Mouse (Mus musculus) cerebellum, adult 9-11 months (tissue): ENCODE measurements around the gene Pde2a.

ENCODE experiments used
- DNase-seq: peaks from one replicate; pipeline ENCODE4 v3.0.0; 2022

Gene Pde2a

DNA sequence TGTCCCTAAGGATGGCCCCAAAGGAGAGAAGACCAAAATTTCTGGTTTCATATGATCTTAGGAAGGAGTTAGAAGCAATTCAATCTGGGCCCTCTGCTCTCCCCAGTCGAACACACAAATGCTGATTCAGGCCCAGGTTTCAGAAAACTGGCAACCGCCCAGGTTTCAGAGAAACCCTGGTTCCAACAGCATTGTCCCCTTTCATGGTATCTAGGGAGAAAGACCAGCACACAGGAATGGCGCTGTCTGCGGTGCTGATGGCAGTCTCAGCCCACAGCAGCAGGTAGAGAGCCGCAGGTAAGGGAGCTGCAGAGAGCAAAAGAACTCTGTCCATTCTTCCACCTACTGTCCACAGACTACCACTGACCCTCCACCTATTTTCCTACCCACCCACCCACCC lies 55.7 kb downstream of the Pde2a start:
- DNase-seq: no peak

DNA sequence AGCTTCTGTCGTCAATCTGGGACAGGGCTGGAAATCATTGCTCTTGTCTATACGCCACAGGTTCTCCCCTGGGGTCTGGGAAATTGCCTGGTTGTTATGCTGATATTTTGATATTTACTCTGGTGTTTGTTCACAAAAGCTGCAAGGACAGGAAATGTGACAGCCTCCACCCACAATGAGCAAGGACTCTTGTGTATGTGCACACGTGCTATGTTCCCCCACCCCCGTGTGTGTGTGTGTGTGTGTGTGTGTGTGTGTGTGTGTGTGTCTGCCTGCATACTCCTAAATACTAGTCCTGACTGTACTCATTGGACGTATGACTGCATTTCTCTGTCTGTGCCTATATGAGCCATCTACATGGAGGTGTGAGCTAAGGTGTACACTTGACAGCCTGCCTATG lies 56.6 kb downstream of the Pde2a start:
- no peak for DNase-seq

DNA sequence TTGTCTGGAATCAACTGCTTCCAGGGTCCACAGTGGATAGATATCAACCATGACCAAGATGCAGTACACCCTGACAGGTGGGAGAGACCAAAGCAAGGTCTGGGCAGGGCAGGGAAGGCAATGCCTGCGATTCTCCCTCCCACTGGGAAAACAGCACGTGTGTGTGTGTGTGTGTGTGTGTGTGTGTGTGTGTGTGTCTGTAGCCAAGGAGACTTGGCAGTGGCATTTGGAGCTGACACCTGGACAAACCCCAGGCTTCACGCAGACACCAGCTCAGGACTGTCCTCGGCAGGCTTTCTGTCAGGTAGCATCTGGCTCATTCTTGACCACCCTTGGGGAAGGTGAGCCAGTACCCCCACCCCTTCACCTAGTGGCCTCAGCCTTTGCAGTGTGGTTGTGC lies 58.4 kb downstream of the Pde2a start:
- DNase-seq: no peak

DNA sequence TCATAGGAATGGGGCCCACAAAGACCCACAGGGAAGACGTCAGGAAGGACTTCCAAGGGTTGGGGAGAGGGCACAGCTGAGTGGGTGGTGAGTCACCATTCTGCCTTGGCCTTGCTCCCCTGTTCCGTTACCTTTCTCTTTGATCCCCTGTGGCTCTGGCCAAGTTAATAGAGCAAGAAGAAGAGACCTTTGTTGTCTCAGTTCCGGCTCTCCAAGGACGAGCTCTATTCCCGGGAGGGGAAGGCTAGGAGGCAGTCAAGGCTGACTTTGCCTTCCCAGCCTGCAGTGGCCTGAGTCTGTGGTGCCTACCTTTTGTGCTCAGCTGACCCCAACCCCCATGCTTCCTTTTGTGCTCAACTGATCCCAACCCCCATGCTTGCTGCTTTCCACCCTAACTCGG lies 59.2 kb downstream of the Pde2a start:
- DNase-seq: no peak

DNA sequence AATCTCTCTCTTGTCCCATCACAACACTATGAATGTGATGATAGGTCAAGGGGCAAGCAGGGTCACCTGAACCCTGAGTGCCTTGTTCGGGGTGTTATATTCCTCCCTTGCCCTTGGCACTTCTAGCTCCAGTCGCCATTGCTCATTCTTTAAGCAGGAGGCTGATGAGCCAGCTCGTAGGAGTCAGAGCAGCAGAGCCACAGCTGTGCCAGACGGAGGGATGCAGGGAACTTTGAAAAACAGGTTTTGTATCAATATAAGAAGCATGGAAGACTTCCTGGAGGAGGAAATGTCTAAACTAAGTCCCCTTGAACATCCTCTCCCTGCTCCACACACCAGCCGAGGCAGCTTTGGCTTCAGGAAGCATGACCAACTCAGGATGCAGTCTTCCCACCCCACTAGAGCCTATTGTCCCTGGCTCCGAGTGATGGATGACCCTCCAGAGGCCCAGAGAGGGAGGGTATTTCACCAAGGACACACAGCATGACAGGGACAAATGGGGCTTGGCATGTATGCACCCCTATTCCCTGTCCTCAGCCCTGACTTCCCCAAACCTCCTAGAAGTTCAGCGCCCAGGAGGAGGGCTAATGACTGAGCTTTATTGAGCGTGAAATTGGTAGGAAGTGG lies 60.5 kb downstream of the Pde2a start:
- DNase-seq: no peak

DNA sequence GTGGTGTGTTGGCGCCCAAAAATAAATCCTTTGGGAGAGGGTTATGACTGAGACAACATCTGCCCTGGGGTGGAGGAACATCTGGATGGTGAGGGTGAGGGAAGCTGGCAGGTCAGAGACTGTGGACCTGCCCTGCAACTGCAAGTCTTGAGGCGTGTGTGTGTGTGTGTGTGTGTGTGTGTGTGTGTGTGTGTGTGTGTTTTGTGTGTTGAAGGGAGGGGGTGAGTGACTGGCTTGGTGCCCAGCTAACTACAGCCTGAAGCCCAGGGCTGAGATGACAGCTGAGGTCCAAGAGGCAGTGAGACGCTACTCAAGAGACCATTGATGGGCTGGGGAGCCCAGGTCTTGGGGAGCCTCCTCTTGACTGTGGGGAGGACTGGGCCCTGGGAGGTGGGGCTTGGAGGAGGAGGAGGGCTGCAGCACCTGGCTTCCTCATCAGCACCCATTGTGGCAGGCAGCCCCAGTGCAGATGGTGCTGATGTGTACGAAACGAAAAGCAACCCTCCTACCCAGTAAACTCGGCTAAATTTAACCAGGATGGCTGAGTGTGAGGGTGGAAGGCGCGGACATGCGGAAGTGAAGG lies 61.1 kb downstream of the Pde2a start:
- no peak for DNase-seq

DNA sequence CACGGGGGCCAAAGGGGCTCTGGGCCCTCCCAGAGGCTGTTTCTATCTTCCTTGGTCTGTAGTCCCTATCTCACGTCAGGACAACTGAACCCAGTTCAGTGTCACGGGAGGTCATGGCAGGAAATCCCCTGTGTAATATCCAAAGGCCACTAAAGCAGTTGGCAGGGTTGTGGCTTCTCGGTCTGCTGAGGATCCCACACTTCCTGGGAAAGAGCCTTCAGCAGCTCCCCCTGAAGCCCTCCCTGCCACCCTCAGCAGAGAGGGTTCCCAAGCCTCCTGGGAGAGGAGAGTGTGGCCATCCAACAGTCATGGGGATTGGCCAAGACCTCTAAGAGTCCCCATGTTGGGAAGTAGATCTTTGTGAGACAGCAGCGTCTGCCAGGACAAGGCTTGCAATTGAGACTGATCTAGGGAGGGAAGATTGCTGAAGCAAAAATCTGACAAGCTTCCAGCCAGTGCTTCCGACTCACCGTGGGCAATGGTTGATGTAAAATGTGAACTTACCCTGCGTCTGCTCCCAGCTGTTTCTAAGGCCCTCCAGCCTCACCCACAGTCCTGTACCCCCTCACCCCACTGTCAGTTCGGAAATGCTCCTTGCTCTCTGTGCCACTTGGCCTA lies 62.1 kb downstream of the Pde2a start:
- no peak for DNase-seq

DNA sequence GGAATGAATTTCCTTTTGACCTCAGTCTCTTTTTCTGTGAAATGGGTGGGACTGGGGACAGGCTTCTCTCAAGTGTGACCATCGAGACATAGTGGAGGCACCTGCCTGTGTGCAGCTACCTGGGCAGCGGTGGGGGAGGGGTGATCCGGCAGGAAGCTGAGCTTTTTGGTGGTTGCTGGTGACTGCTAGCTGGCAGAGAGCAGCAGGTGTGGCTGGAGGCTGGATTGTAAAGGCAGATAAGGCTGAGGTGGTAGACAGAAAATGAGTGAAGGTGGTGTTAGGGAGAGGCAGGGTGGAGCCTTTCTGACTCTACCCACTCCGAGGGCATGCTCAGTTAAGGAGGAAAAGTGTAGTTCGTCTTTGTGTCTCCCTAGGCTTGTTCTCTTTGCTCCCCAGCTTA lies 65.6 kb downstream of the Pde2a start:
- no peak for DNase-seq

DNA sequence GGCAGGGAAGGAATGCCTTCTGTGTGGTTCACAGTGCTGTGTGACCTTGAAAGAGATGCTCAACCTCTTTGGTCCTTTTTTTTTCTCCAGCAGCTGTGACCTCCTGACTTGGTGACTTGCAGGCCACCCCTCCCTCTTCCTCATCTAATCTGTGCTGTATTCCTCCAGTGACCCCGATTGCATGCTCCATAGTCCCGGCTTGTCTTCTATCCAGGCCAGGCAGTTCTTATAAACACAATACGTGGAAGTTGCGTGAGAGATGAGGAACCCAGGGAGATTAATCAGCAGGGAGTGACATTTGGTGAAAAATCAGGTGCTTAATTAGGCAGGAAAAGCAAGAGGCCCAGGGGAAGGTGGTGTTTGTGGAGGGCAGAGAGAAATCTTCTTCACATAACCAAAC lies 69.5 kb downstream of the Pde2a start:
- no peak for DNase-seq

DNA sequence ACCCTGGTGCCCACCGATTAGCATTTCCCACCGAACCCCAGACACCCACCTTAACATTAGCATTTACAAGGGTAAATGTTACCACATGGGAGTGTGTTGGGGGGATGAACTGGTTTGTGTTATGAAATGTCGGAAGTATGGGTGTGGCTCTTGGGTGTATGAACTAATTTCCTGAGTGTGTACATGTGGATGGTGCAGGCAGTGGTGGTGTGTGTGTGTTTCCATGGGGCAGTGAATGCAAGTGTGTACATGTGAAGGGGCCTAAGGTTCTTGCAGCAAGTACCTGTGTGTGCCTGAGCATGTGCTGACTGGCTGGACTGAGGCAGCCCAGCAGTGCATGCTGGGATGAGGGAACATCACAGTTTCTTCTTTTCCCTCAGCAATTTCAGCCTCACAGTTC lies 76.9 kb downstream of the Pde2a start:
- DNase-seq: no peak

DNA sequence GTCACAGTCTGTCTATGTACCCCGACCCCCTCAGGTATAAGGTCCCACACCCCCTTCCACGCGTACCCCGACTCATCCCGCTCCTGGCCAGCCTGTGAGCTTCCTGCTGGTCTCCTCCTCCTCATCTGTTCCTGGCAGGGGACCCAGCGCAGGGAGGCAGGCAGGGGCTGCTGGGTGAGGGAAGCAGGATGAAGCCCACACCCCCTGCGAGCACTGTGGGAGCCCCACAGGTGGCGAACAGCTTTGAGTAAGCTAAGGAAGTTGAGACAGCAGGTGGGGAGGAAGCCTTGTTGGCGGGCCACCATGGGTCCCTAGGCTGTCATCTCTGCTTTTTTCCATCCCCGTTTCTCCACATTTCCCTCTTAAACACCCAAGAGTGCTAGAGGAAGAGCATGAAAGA lies 77.8 kb downstream of the Pde2a start:
- DNase-seq: no peak

DNA sequence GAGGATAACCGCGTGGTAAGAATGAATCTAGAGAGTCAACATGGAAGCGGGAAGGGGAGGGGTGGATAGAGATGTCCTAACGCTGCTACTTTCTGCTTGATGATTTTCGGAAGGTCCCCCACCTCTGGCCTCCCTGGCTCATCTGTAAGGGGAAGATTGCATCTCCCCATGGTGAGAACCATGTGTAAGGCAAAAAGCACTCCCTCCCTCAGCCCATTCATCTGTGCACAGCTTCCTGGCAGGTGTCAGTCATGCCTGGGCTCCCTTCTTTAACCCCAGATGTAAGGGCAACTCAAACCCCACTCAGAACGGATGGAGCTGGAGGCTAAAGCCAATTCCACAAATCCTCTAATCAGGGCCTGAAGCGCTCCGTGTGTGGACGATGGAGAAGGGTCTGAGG lies 78.2 kb downstream of the Pde2a start:
- DNase-seq: no peak

DNA sequence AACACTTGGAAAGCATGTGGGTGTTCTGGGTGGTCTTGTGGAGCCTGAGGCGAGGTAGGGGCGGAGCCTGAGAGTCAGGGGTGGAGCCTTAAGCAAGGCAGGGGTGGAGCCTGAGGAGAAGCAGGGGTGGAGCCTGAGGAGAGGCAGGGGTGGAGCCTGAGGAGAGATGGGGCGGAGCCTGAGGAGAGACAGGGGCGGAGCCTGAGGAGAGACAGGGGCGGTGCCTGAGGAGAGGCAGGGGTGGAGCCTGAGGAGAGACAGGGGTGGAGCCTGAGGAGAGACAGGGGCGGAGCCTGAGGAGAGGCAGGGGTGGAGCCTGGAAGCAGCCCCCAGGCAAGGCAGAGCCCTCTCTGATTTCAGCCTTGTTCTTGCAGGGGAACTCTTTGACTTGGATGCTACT lies 79.7 kb downstream of the Pde2a start:
- DNase-seq: no peak

DNA sequence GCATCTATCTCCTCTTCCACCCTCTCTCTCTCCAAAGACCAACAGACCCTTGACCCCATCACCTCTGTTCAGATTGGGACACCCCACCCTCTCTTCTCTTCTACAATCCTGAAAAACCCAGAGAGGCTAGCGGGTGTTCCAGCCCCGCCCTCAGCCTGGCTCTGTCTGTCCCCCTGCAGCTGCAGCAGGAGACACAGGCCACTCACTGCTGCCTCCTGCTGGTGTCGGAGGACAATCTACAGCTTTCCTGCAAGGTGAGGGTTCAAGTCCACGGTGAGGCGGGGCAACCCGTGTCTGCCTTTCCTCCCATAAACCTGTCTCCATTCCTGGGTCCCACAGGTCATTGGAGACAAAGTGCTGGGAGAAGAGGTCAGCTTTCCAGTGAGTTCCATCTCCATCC lies 80.2 kb downstream of the Pde2a start:
- no peak for DNase-seq

DNA sequence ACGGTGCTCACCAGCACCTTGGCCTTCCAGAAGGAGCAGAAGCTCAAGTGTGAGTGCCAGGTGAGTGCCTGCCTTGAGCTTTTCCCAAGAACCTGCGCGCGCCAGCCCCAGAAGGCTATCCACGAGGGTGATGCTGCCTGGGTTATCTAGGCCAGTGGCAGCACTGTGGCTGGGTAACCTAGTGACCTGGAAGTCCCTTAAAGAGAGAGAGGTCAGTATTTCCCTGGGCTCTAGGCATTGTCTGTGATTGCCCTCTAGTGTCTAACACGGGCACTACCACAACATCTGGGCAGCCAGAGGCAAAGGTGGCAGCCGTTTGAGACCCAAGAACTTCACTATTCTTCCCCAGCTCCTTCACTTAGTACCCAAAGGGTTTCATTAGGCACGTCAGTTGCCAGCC lies 81.9 kb downstream of the Pde2a start:
- DNase-seq: peak; percentile 26

DNA sequence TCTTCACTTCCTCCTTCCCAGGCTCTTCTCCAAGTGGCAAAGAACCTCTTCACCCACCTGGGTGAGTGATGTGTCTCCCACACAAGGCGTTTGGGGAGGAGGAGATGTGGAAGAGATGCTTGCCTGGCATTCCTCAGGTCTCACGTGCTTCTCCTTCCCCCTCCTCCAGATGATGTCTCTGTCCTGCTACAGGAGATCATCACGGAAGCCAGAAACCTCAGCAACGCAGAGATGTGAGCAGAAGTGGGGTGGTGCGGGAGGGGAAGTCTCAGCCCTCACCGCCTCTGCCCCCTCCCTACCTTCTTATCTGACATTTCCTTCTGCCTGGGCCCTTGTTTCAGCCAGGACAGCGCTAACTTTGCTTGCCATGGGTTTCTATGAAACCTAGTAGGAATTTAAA lies 82.3 kb downstream of the Pde2a start:
- no peak for DNase-seq

DNA sequence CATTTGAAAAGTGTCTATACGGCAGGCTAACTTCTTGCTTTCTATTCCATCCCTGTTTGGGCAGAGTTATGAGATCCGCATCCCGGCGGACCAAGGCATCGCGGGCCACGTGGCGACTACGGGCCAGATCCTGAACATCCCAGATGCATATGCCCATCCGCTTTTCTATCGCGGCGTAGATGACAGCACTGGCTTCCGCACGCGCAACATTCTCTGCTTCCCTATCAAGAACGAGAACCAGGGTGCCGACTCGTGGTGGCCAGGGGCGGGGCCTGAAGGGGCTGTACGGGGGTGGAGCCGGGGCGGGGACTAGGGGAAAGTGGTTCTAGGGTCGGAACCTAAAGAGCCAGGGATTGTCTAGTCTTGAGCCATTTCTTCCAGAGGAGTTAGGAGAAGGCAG lies 83.0 kb downstream of the Pde2a start:
- DNase-seq: no peak

DNA sequence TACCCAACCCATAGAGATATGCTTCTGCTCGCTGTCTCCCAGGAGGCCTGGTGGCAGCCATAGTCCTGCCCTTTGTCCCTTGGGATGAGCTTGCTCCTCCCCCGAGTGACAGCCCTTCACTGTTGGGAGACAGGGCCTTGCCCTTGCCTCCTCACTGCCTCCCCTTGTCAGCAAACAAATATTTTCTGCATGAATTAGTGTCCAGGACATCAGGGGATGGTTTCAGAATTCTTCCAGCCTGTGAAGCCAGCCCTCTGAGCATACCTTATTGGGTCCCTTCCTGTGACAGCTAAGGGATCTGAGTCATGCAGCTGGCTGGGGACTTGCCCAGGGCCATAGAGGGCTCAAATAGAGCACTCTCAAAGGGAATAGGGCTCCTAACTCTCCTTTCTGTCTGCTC lies 87.7 kb downstream of the Pde2a start:
- DNase-seq: no peak

DNA sequence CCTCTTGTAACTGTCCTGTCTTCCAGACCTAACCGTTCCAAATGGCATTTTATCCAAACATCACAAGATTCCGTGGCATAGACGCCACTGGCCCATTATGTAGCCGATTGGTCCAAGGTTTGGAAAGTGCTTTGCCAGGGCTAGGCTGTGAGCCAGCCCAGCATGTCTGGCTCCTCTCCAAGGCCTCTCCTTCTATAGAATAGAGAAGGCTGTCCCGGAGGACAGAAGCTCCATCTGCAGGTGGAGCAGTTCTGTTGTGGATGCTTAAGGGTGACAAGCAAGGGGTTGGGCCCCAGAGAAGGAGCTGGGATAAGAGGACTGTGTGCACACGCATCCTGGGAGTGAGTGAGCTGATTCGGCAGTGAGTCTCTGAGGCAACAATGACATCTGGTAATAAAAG lies 92.2 kb downstream of the Pde2a start:
- DNase-seq: peak; percentile 50

DNA sequence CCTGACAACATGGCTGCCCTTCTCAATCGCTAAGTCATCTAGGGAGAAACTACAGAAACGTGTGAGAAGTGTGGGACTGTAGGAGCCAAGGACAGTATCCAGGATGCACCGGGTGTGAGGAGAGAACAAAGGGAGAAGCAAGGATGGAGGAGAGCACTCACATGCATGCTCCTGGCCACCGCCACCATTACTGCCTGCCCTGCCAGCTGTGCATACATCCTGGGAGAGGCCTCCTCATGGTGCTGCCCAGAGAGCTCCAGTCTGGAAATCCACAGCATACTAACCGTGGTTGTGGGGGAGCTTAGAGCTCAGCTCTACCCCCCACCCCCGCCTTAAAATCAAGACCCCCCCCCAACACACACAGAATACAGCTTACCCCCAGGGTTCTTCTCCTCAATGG lies 93.3 kb downstream of the Pde2a start:
- DNase-seq: no peak

DNA sequence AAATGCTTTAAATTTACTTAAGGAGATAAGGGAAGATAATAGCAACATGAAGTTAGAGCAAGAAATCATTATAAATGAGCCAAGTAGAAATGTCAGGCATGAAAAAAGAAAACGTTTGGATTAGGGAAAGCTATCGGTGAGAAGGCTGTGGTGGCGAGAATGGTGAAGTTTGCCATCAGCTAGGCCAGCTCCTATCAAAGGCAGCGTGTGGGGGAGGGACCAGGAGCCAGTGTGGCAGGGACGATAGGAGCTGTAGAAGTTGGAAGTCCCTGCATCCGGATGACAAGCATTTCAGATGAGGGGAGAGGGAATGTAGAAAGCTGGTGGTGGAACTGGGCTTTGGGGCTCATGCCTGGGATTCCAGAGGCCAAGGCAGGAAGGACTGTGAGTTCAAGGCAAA lies 93.8 kb downstream of the Pde2a start:
- no peak for DNase-seq

DNA sequence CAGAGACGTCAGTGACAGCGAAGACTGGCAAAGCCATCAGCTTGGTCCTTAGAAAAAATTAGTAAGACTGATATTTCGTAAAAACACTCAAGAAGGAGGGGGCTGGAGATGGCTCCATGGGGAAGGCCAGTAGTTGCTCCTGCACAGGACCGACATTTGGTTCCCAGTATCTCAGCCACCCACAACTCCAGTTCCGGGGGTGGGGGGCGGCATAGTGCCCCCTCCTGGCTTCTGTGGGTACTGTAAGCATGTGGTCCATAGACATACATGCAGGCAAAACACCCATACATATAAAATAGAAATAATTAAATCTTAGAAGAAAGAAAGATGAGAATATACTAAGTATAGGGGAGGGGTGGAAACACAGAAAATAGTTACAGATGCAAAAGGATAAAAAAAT lies 95.0 kb downstream of the Pde2a start:
- DNase-seq: no peak

DNA sequence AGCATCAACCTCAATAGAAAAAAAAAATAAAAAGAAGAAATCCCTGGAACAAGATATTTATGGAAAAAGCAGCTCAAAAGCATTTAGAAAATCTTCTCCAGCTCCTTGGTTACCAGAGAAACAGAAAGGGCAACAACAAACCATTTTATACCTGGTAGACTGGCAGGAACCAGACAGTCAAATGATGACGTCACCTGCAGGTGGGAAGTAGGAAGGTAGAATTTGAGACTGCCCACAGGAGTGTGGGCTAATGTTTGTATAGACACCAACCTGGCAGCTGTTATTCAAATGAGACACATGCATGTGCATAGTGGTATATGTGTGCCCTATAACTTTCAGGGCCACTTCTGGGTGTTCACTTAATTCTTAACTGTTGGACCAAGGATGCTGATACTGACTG lies 100.2 kb downstream of the Pde2a start:
- no peak for DNase-seq

DNA sequence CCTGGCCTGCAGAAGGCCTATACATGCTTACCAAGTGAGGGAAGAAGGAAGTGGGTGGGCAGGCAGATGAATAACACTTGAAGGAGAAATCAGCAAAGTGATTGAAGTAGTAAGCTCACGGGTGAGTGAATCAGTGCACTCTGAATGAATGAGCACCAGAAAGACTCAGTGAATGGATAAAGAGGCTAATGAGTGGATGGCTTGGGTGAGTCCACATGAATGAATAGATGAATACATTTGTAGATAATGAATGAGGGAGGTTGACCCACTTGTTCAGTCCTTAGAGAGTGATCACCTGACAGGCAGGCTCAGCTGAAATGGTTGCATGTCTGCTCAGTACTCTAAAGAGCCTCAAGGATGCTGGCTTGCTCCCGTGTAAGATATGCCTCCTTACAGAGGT lies 101.7 kb downstream of the Pde2a start:
- no peak for DNase-seq

DNA sequence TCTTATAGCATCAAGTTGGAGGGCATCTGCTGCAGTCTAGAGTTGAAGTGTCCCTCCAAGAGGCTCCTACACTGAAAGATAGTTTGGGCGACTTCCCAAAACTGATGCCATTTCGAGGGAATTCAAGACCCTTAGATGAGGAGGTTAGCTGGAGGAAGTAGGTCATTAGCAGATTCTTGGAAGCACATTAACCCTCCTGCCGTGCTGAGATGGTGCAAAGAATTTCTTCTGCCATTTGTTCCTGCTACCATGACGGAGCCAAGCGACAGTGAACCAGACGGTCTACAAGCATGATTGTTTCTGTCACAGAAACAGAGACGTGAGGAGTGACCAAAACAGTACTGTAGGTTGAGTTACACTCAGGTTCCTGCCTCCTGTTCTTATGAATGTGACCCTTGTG lies 105.0 kb downstream of the Pde2a start:
- no peak for DNase-seq
